Mouse (Mus musculus): ENCODE measurements around the gene Cpt1c. TPM values are rescaled to one million over a fixed set of nuclear protein-coding genes. Genes with fewer than 3 reads are reported as not detected.
A peak's percentile ranks its signal among the peaks of the same experiment; 100 is the strongest.

Gene Cpt1c
- polyA plus RNA-seq, 1 experiment = 5.6 TPM

- TF ChIP-seq CTCF (conservative IDR thresholded peaks at IDR 0.05; ENCODE audit: insufficient read depth, insufficient read length, low read depth, low read length) = no peak
- TF ChIP-seq POLR2A (IDR thresholded peaks at IDR 0.05; ENCODE audit: low read depth, low read length) = no peak
- 96% methylated on average over 13 of the region's 13 CpGs for WGBS
- Histone ChIP-seq H3K36me3 (ENCODE audit: control insufficient read depth, insufficient read depth, low read length) (no peaks in the 10 kb centered on the region), H3K27ac (ENCODE audit: insufficient read depth, low read depth, low read length) (no peak overlapping the region), H3K27me3 (replicated peaks; ENCODE audit: control insufficient read depth, insufficient read depth, low read length) (no peaks in the 10 kb centered on the region), H3K4me3 (ENCODE audit: insufficient read depth, low read depth, low read length) (no peak overlapping the region), H3K4me1 (ENCODE audit: control insufficient read depth, insufficient read depth, low read length) (no peaks in the 10 kb centered on the region)
- no peak for DNase-seq
Observed at GRCm38 (mm10) chr7:44964990-44965389, 9.7 kb downstream of the Cpt1c start.

- no peak for DNase-seq
- H3K27me3 ChIP-seq (replicated peaks; ENCODE audit: control insufficient read depth, insufficient read depth, low read length) = no peaks in the 10 kb centered on the region
- no peaks in the 10 kb centered on the region for H3K36me3 ChIP-seq (ENCODE audit: control insufficient read depth, insufficient read depth, low read length)
- H3K4me3 ChIP-seq (ENCODE audit: insufficient read depth, low read depth, low read length) = no peak overlapping the region
- no peaks in the 10 kb centered on the region for H3K4me1 ChIP-seq (ENCODE audit: control insufficient read depth, insufficient read depth, low read length)
- 88% methylated on average over 5 of the region's 5 CpGs for WGBS
- TF ChIP-seq POLR2A (IDR thresholded peaks at IDR 0.05; ENCODE audit: low read depth, low read length) (no peak), CTCF (conservative IDR thresholded peaks at IDR 0.05; ENCODE audit: insufficient read depth, insufficient read length, low read depth, low read length) (no peak)
- no peak overlapping the region for H3K27ac ChIP-seq (ENCODE audit: insufficient read depth, low read depth, low read length)
Observed at GRCm38 (mm10) chr7:44962831-44963230, 11.8 kb downstream of the Cpt1c start.

GRCm38 (mm10) chr7:44962337-44962736, 12.3 kb downstream of the Cpt1c start:
- Histone ChIP-seq H3K27ac (ENCODE audit: insufficient read depth, low read depth, low read length) (no peak overlapping the region), H3K27me3 (replicated peaks; ENCODE audit: control insufficient read depth, insufficient read depth, low read length) (no peaks in the 10 kb centered on the region), H3K36me3 (ENCODE audit: control insufficient read depth, insufficient read depth, low read length) (no peaks in the 10 kb centered on the region), H3K4me1 (ENCODE audit: control insufficient read depth, insufficient read depth, low read length) (no peaks in the 10 kb centered on the region), H3K4me3 (ENCODE audit: insufficient read depth, low read depth, low read length) (no peak overlapping the region)
- WGBS = 75% methylated on average over 8 of the region's 8 CpGs
- TF ChIP-seq CTCF (conservative IDR thresholded peaks at IDR 0.05; ENCODE audit: insufficient read depth, insufficient read length, low read depth, low read length) (no peak), POLR2A (IDR thresholded peaks at IDR 0.05; ENCODE audit: low read depth, low read length) (no peak)
- no peak for DNase-seq

GRCm38 (mm10) chr7:44960512-44960910, 14.1 kb downstream of the Cpt1c start:
- Histone ChIP-seq H3K27ac (ENCODE audit: insufficient read depth, low read depth, low read length) (no peak overlapping the region), H3K4me3 (ENCODE audit: insufficient read depth, low read depth, low read length) (no peak overlapping the region), H3K27me3 (replicated peaks; ENCODE audit: control insufficient read depth, insufficient read depth, low read length) (no peaks in the 10 kb centered on the region), H3K4me1 (ENCODE audit: control insufficient read depth, insufficient read depth, low read length) (no peaks in the 10 kb centered on the region), H3K36me3 (ENCODE audit: control insufficient read depth, insufficient read depth, low read length) (no peaks in the 10 kb centered on the region)
- TF ChIP-seq POLR2A (IDR thresholded peaks at IDR 0.05; ENCODE audit: low read depth, low read length) = no peak
- no peak for DNase-seq
- WGBS = 83% methylated on average over 13 of the region's 13 CpGs

GRCm38 (mm10) chr7:44959874-44960511, 14.7 kb downstream of the Cpt1c start:
- 72% methylated on average over 10 of the region's 10 CpGs for WGBS
- no peaks in the 10 kb centered on the region for H3K27me3 ChIP-seq (replicated peaks; ENCODE audit: control insufficient read depth, insufficient read depth, low read length)
- TF ChIP-seq CTCF (conservative IDR thresholded peaks at IDR 0.05; ENCODE audit: insufficient read depth, insufficient read length, low read depth, low read length) = no peak
- TF ChIP-seq POLR2A (IDR thresholded peaks at IDR 0.05; ENCODE audit: low read depth, low read length) = no peak
- no peak overlapping the region for H3K4me3 ChIP-seq (ENCODE audit: insufficient read depth, low read depth, low read length)
- H3K27ac ChIP-seq (ENCODE audit: insufficient read depth, low read depth, low read length) = no peak overlapping the region
- H3K4me1 ChIP-seq (ENCODE audit: control insufficient read depth, insufficient read depth, low read length) = no peaks in the 10 kb centered on the region
- no peaks in the 10 kb centered on the region for H3K36me3 ChIP-seq (ENCODE audit: control insufficient read depth, insufficient read depth, low read length)
- no peak for DNase-seq

GRCm38 (mm10) chr7:44959281-44959680, 15.4 kb downstream of the Cpt1c start:
- 94% methylated on average over 8 of the region's 8 CpGs for WGBS
- H3K4me1 ChIP-seq (ENCODE audit: control insufficient read depth, insufficient read depth, low read length) = no peaks in the 10 kb centered on the region
- DNase-seq = no peak

GRCm38 (mm10) chr7:44958208-44958607, 16.4 kb downstream of the Cpt1c start:
- Histone ChIP-seq H3K36me3 (ENCODE audit: control insufficient read depth, insufficient read depth, low read length) (no peaks in the 10 kb centered on the region), H3K27ac (ENCODE audit: insufficient read depth, low read depth, low read length) (no peak overlapping the region), H3K4me1 (ENCODE audit: control insufficient read depth, insufficient read depth, low read length) (no peaks in the 10 kb centered on the region), H3K27me3 (replicated peaks; ENCODE audit: control insufficient read depth, insufficient read depth, low read length) (no peaks in the 10 kb centered on the region), H3K4me3 (ENCODE audit: insufficient read depth, low read depth, low read length) (no peak overlapping the region)
- DNase-seq = peak; percentile 70
- TF ChIP-seq CTCF (conservative IDR thresholded peaks at IDR 0.05; ENCODE audit: insufficient read depth, insufficient read length, low read depth, low read length) (peak; percentile 84), POLR2A (IDR thresholded peaks at IDR 0.05; ENCODE audit: low read depth, low read length) (no peak)
- 40% methylated on average over 7 of the region's 7 CpGs for WGBS

More at GRCm38 (mm10) chr7:44959281-44959680, 15.4 kb downstream of the Cpt1c start:
- Histone ChIP-seq H3K27me3 (replicated peaks; ENCODE audit: control insufficient read depth, insufficient read depth, low read length) (no peaks in the 10 kb centered on the region), H3K36me3 (ENCODE audit: control insufficient read depth, insufficient read depth, low read length) (no peaks in the 10 kb centered on the region), H3K4me3 (ENCODE audit: insufficient read depth, low read depth, low read length) (no peak overlapping the region), H3K27ac (ENCODE audit: insufficient read depth, low read depth, low read length) (no peak overlapping the region)
- TF ChIP-seq POLR2A (IDR thresholded peaks at IDR 0.05; ENCODE audit: low read depth, low read length) = no peak
